Mouse (Mus musculus) adipocyte (in vitro differentiated cells): ENCODE measurements around the gene Cd300ld.
A peak's percentile ranks its signal among the peaks of the same experiment; 100 is the strongest.
"Not testable (repeated sequence)": the region's sequence is repeated elsewhere in the genome, so short reads cannot be mapped to it uniquely, and the experiment has no call there.

Experiments used
- DNase-seq: peaks from one replicate; pipeline ENCODE4 v3.0.0-alpha.2; 2016; ENCODE audit warnings: low spot score

The Cd300ld gene

GRCm38 (mm10) chr11:114989793-114990192 is at the start of gene Cd300ld:
Gene Cd300ld (minus strand): TSS chr11:114989922.
- no peak for DNase-seq

- DNase-seq = not testable (repeated sequence)
Measured at GRCm38 (mm10) chr11:115037669-115038068, 47.9 kb upstream of the Cd300ld start, which contains the start of gene Cd300ld5. Gene Cd300ld5 (minus strand): TSS chr11:115037769.

- not testable (repeated sequence) for DNase-seq
Measured at GRCm38 (mm10) chr11:115026912-115027311, 37.2 kb upstream of the Cd300ld start, which contains the start of gene Cd300ld4. Gene Cd300ld4 (minus strand): TSS chr11:115027012.

- DNase-seq = not testable (repeated sequence)
Measured at GRCm38 (mm10) chr11:115016093-115016492, 26.4 kb upstream of the Cd300ld start, which contains the start of gene Cd300ld2. Gene Cd300ld2 (minus strand): TSS chr11:115016193.

DNA sequence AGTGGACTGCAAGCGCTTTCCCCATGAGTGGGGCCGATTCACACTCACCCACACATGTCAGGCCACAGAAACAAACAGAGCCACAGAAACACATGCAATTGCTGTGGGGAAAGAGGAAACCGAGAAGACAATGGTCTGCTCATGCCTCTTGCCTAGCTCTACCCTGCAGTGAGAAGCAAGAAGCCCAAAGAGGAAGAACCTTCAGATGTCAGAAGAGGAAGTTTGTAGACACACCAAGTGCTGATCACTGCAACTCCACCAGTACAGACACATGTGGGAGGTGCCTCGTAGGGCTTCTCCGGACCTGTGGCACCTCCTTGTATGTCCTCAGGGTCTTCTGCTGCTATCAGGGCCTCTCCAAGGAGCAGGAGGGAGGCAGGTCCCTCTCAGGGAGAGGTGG is 14.3 kb upstream of the Cd300ld start:
- DNase-seq = no peak

GRCm38 (mm10) chr11:115001474-115002040 is 11.8 kb upstream of the Cd300ld start, which contains the start of gene Cd300c2:
Gene Cd300c2 (minus strand): TSS chr11:115001880.
- no peak for DNase-seq

- peak; percentile 88 for DNase-seq
Measured at GRCm38 (mm10) chr11:114981866-114982265, 7.9 kb downstream of the Cd300ld start.

- no peak for DNase-seq
Measured at GRCm38 (mm10) chr11:114972726-114973125, 17.0 kb downstream of the Cd300ld start.

GRCm38 (mm10) chr11:114968752-114969207 is 20.9 kb downstream of the Cd300ld start, which contains the start of gene Cd300c:
Gene Cd300c (minus strand): TSS chr11:114969157.
- no peak for DNase-seq

DNA sequence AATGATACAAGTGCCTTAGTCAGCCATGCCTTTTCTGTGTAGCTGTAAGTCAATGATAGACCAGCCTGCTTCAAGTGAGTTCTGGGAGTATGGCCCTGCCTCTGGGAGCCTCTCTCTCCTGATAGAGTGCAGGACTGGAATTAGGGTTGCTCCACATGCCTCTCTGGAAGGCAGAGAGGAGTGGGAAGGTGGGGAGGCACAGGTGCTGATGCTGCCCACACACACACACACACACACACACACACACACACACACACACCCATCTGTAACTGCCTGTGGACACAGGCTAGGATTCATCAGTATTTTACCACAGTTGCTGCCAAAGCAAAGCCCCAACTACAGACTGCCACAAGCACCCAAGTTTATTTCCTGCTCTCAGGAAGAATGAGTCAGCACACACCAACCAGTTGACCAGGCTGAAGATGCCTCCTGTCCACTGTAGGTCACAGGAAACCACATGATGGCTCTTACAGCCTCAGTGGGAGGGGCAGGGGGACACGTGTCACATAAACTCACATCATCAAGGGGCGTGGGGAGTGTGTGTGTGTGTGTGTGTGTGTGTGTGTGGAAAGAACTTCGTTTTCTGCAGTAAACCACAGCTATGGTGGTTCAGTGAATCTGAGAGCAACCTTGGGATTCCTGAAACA is 24.4 kb downstream of the Cd300ld start:
- DNase-seq = peak; percentile 67

GRCm38 (mm10) chr11:114960369-114960768 is 29.4 kb downstream of the Cd300ld start:
- DNase-seq = no peak

- peak; percentile 7 for DNase-seq
Measured at GRCm38 (mm10) chr11:114934144-114934543, 55.6 kb downstream of the Cd300ld start, which contains the start of gene Cd300lb. Gene Cd300lb (minus strand): TSS chr11:114934386.

DNA sequence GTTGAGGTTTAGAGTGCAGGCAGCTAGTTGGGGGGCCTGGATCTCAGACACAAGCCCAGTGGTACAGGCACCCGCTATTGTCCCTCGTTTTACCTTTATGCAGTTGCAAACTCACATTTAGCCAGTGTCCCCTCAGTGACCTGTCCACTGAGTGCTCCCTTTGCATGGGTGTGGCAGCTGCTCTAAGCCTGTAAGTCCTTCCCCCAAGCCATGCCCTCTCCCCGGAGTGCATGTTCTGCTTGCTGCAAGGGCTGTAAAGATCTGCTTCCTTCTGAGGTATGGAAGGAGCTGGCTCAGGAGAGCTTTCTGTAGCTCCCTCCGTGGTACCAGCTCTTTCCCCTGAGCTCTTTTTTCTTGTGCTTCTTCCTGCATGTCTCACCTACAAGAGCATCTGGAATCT is 56.1 kb downstream of the Cd300ld start:
- no peak for DNase-seq
